Mouse (Mus musculus) ES-Bruce4 (cell line): Measurements from ENCODE around the gene Tulp1. TPM values are rescaled to one million over a fixed set of nuclear protein-coding genes. Genes with fewer than 3 reads are reported as not detected.
"Not testable (repeated sequence)": the region's sequence is repeated elsewhere in the genome, so short reads cannot be mapped to it uniquely, and the experiment has no call there.

ENCODE experiments used
- H3K27ac ChIP-seq: 2 replicates; pipeline ENCODE4 v1.5.1; 2012; ENCODE audit warnings: low read length, inconsistent platforms; ENCODE audit not compliant: insufficient read depth
- H3K27me3 ChIP-seq: 2 replicates; pipeline ENCODE4 v1.6.1; 2012; ENCODE audit warnings: mild to moderate bottlenecking, low read length, inconsistent platforms; ENCODE audit not compliant: control insufficient read depth, poor library complexity, insufficient read depth, severe bottlenecking
- H3K36me3 ChIP-seq: 2 replicates; pipeline ENCODE4 v1.6.1; 2012; ENCODE audit warnings: inconsistent platforms, mild to moderate bottlenecking, low read length, moderate library complexity; ENCODE audit not compliant: control insufficient read depth, poor library complexity, insufficient read depth, severe bottlenecking
- H3K4me1 ChIP-seq: one replicate; pipeline ENCODE4 v1.8.1; 2011; ENCODE audit warnings: low read length; ENCODE audit not compliant: control insufficient read depth, insufficient read depth
- H3K4me3 ChIP-seq: 2 replicates; pipeline ENCODE4 v1.5.1; 2011; ENCODE audit warnings: low read depth, mild to moderate bottlenecking, low read length
- H3K9ac ChIP-seq: 2 replicates; pipeline ENCODE4 v1.6.1; 2012; ENCODE audit warnings: low read depth, mild to moderate bottlenecking, inconsistent platforms; ENCODE audit not compliant: poor library complexity, severe bottlenecking
- H3K9me3 ChIP-seq: replicated peaks from 2 replicates; pipeline ENCODE4 v1.6.1; 2012; ENCODE audit warnings: mild to moderate bottlenecking, low read length, inconsistent platforms; ENCODE audit not compliant: control insufficient read depth, poor library complexity, insufficient read depth, severe bottlenecking
- CTCF ChIP-seq: IDR thresholded peaks from one replicate; pipeline ENCODE4 v1.8.1; 2011; ENCODE audit warnings: low read depth, low read length
- EP300 ChIP-seq: IDR thresholded peaks from 2 replicates; pipeline ENCODE4 v1.6.1; 2011; ENCODE audit warnings: low read depth, low read length; ENCODE audit not compliant: insufficient read depth
- POLR2A ChIP-seq: IDR thresholded peaks from one replicate; pipeline ENCODE4 v1.8.1; 2011; ENCODE audit warnings: low read length; ENCODE audit not compliant: insufficient read depth
- polyA plus RNA-seq: library from polyadenylated mRNA; stranded (reverse); fragments of >200 nt; gene quantifications from 2 replicates; pipeline ENCODE4 v1.2.4, GENCODE M21; 2011; ENCODE audit warnings: low read depth; ENCODE audit not compliant: missing spikeins, insufficient read depth, insufficient read length

The Tulp1 gene
- 14.0 and 14.7 TPM in 2 replicates for polyA plus RNA-seq

DNA sequence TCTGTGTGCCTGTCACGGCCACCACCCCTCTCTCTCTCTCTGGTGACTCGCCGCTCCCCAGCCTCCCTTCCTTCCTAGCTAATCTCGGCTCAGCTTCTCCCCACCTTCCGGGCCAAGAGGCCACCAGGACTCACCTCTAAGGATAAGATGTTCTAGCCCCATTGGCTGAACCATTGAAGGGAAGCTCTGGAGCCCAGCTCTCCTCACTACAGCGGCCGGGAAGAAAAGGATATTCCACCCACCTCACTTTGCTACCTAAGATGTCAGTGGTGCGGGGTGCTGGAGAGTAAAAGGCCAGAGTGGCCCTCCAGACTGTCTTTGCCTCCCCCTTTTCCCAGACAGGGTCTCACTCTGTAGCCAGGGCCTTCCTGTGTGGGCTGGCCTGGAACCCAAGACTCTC is at the start of gene Tulp1:
Tulp1 (minus strand) TSS at position 101 of the 400 bp plus-strand sequence.
- no peaks in the 10 kb centered on the region for H3K9me3 ChIP-seq
- peaks cover 2% of the 10 kb centered on the region for H3K4me1 ChIP-seq
- H3K27ac ChIP-seq = no peak within 1 kb of the TSS
- H3K27me3 ChIP-seq = 0 out of 2 replicates have a peak, but pooled peaks cover 6% of the 10 kb centered on the region
- peak within 1 kb of the TSS; percentile 58 for H3K9ac ChIP-seq
- no peaks in the 10 kb centered on the region for H3K36me3 ChIP-seq
- H3K4me3 ChIP-seq = peak within 1 kb of the TSS; percentile 42
- TF ChIP-seq EP300 (no peak), POLR2A (no peak), CTCF (no peak)

DNA sequence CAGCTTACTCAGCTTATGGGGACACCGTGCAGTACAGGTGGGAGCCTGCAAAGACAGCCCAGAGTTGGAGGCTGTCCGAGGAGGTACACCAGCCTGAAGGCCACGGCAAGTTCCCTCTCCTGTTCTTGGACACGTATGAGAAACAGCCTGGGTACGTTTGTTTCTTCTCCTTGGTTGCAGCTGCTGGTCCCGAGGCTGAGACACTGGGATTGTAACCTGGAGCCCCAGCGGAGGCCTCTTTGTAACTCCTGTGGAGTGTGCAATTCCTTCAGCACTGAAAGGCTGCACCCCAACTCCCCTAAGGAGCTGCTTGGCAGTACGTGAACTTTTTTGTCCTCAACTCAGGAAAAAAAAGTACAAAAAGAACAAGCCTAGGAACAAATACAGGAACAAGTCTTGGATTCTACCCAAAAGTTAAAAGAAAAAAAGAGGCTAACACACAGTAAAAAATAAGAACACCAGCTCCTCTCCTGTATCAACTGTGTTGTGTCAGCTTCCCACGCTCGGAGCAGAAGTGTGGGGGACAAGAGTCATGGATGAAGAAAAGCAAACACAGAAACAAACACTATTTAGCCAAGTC is 46.4 kb upstream of the Tulp1 start:
- no peak overlapping the region for H3K9ac ChIP-seq
- no peak overlapping the region for H3K27ac ChIP-seq
- H3K4me1 ChIP-seq = peaks cover 5% of the 10 kb centered on the region
- no peaks in the 10 kb centered on the region for H3K27me3 ChIP-seq
- TF ChIP-seq EP300 = no peak
- TF ChIP-seq POLR2A = no peak
- TF ChIP-seq CTCF = no peak
- H3K9me3 ChIP-seq = no peaks in the 10 kb centered on the region
- peaks cover 38% of the 10 kb centered on the region for H3K36me3 ChIP-seq
- no peak overlapping the region for H3K4me3 ChIP-seq

- peaks cover 35% of the 10 kb centered on the region for H3K36me3 ChIP-seq
Measured at GRCm38 (mm10) chr17:28410731-28411130, 45.7 kb upstream of the Tulp1 start.

GRCm38 (mm10) chr17:28408251-28408918 is 43.4 kb upstream of the Tulp1 start:
- Histone ChIP-seq H3K9ac (no peak overlapping the region), H3K36me3 (peaks cover 30% of the 10 kb centered on the region), H3K27me3 (no peaks in the 10 kb centered on the region), H3K4me3 (no peak overlapping the region), H3K27ac (peak overlapping the region; percentile 32; the same call in 1 of the 2 replicates), H3K4me1 (peaks cover 1% of the 10 kb centered on the region), H3K9me3 (no peaks in the 10 kb centered on the region)
- TF ChIP-seq EP300 = no peak

More at GRCm38 (mm10) chr17:28410731-28411130, 45.7 kb upstream of the Tulp1 start:
- Histone ChIP-seq H3K27me3 (no peaks in the 10 kb centered on the region), H3K4me1 (peaks cover 3% of the 10 kb centered on the region), H3K27ac (no peak overlapping the region), H3K9ac (no peak overlapping the region), H3K4me3 (no peak overlapping the region), H3K9me3 (no peaks in the 10 kb centered on the region)
- TF ChIP-seq EP300 (no peak), CTCF (no peak), POLR2A (no peak)

GRCm38 (mm10) chr17:28407418-28408250 is 42.6 kb upstream of the Tulp1 start:
- TF ChIP-seq POLR2A (no peak), CTCF (peak; percentile 99), EP300 (0 out of 2 replicates have a peak, but pooled peaks have one; percentile 49)

DNA sequence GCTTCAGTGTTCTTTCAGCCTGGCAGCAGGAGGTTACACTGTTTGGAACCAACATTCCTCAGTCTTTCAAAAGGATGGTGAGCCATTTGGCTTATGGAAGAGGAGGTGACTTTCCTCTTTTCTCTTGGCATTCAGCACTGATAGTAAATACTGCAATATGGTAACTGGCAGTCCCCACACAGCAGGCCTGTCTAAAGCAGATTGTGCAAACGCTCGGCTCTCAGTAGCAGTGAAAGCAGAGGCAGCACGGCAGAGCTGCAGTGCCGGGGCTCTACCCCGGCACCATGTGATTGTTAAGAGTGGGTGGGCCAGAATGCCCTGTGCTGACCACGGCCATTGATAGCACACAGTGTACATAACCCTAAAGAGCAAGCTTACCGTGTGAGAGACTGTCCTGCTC is 41.4 kb upstream of the Tulp1 start:
- Histone ChIP-seq H3K4me3 (no peak overlapping the region), H3K36me3 (peaks cover 18% of the 10 kb centered on the region), H3K9ac (no peak overlapping the region), H3K27ac (no peak overlapping the region), H3K9me3 (no peaks in the 10 kb centered on the region), H3K4me1 (peaks cover 1% of the 10 kb centered on the region), H3K27me3 (no peaks in the 10 kb centered on the region)
- TF ChIP-seq POLR2A (no peak), EP300 (no peak), CTCF (no peak)

More at GRCm38 (mm10) chr17:28407418-28408250, 42.6 kb upstream of the Tulp1 start:
- peaks cover 1% of the 10 kb centered on the region for H3K4me1 ChIP-seq
- no peaks in the 10 kb centered on the region for H3K27me3 ChIP-seq
- H3K9ac ChIP-seq = no peak overlapping the region
- H3K27ac ChIP-seq = no peak overlapping the region
- H3K9me3 ChIP-seq = no peaks in the 10 kb centered on the region
- peaks cover 25% of the 10 kb centered on the region for H3K36me3 ChIP-seq
- no peak overlapping the region for H3K4me3 ChIP-seq

GRCm38 (mm10) chr17:28404745-28405144 is 39.7 kb upstream of the Tulp1 start:
- peaks cover 16% of the 10 kb centered on the region for H3K36me3 ChIP-seq
- H3K9me3 ChIP-seq, H3K4me3 ChIP-seq: not testable (repeated sequence)

More at GRCm38 (mm10) chr17:28404745-28405144, 39.7 kb upstream of the Tulp1 start:
- H3K4me1 ChIP-seq, H3K9ac ChIP-seq, H3K27me3 ChIP-seq, H3K27ac ChIP-seq: not testable (repeated sequence)
